Mouse (Mus musculus) T-helper 17 cell (primary cell): ENCODE data around the gene Mrtfa.

Experiments
- in situ Hi-C, 2 experiments: fragments of 300-600 bp; cut with MboI, MseI; formaldehyde crosslinking; loops; 1 replicate in 1 of 2; 2 replicates in 1 of 2; pipeline ENCODE4 v1.15.1; 2025; ENCODE audit warnings: high pct_unique_total_duplicates in 2 of 2

Mrtfa gene

GRCm38 (mm10) chr15:81000419-81001138, 190.0 kb downstream of the Mrtfa start:
- in situ Hi-C loops: no loop called here

- in situ Hi-C loops: no loop called here
Observed at GRCm38 (mm10) chr15:80997077-80997476, 193.5 kb downstream of the Mrtfa start.

GRCm38 (mm10) chr15:80996090-80996835, 194.3 kb downstream of the Mrtfa start:
- in situ Hi-C loops: no loop called here

GRCm38 (mm10) chr15:80994959-80995358, 195.6 kb downstream of the Mrtfa start:
- in situ Hi-C loops: no loop called here

GRCm38 (mm10) chr15:80989712-80990111, 200.8 kb downstream of the Mrtfa start:
- in situ Hi-C loops: no loop called here

- in situ Hi-C loops: no loop called here
Observed at GRCm38 (mm10) chr15:80988331-80988730, 202.2 kb downstream of the Mrtfa start.

- in situ Hi-C loops: no loop called here
Observed at GRCm38 (mm10) chr15:80983264-80983663, 207.3 kb downstream of the Mrtfa start.

- in situ Hi-C loops: no loop called here
Observed at GRCm38 (mm10) chr15:80981176-80981575, 209.4 kb downstream of the Mrtfa start.

GRCm38 (mm10) chr15:80979611-80980010, 210.9 kb downstream of the Mrtfa start:
- in situ Hi-C loops: no loop called here

- in situ Hi-C loops: no loop called here
Observed at GRCm38 (mm10) chr15:80977620-80978334, 212.8 kb downstream of the Mrtfa start, which contains the start of gene Sgsm3. TSS of gene Sgsm3 (plus strand) at chr15:80977765.

- in situ Hi-C loops: no loop called here
Observed at GRCm38 (mm10) chr15:80975666-80976065, 214.9 kb downstream of the Mrtfa start.

GRCm38 (mm10) chr15:80974311-80974710, 216.2 kb downstream of the Mrtfa start:
- in situ Hi-C loops: loop anchor here in 1 of 2 experiments (25.0 kb wide), 2 partner anchors 1012 to 1437 kb away; partner anchors contain the start of genes Cbx7 and Ddx17

- in situ Hi-C loops: loop anchor here in 1 of 2 experiments (10.0 to 25.0 kb wide), 3 partner anchors 555 to 1432 kb away; partner anchors contain the start of genes Cbx7 and Ddx17
Observed at GRCm38 (mm10) chr15:80969371-80969770, 221.2 kb downstream of the Mrtfa start.
